Mouse (Mus musculus) bone marrow macrophage, adult 2 months (primary cell): Measurements from ENCODE around the gene Ptcra.

Source experiments
- CTCF ChIP-seq: IDR thresholded peaks from 2 replicates; pipeline ENCODE4 v1.5.1; 2012; ENCODE audit warnings: low read depth, mild to moderate bottlenecking, low read length, moderate library complexity
- POLR2A ChIP-seq: IDR thresholded peaks from 2 replicates; pipeline ENCODE4 v1.6.1; 2012; ENCODE audit warnings: mild to moderate bottlenecking, low read depth, low read length, borderline replicate concordance

DNA sequence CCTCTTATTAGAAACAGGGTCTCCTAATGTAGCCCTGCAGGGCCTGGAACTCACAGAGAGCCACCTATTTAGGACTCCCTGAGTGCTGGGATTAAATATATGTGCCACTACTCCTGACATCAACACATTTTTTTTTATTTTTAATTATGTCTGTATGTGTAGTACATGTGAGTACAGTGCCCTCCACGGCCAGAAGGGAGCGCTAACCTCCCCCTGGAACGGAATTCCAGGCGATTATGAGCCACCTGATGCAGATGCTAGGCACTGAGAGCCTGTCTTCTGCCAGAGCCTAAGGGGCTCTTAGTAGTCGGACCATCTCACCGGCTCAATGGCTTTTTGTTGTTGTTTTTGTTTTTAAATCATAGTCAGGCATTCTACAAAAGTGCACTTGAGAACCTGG, 35.5 kb downstream of the Ptcra start:
- 0 out of 2 replicates have a peak, but pooled peaks have one; percentile 9 for TF ChIP-seq CTCF
- TF ChIP-seq POLR2A: no peak
